Mouse (Mus musculus) ES-Bruce4 (cell line): ENCODE measurements at regions not wholly inside any gene's neighbourhood (a gene's known extent, or its start where the extent isn't known, plus 50 kb on each side); places are given as distances from the start of the nearest gene placed in this dataset.

Source experiments
- CTCF ChIP-seq: IDR thresholded peaks from one replicate; pipeline ENCODE4 v1.8.1; 2011; ENCODE audit warnings: low read depth, low read length
- EP300 ChIP-seq: IDR thresholded peaks from 2 replicates; pipeline ENCODE4 v1.6.1; 2011; ENCODE audit warnings: low read depth, low read length; ENCODE audit not compliant: insufficient read depth
- POLR2A ChIP-seq: IDR thresholded peaks from one replicate; pipeline ENCODE4 v1.8.1; 2011; ENCODE audit warnings: low read length; ENCODE audit not compliant: insufficient read depth

DNA sequence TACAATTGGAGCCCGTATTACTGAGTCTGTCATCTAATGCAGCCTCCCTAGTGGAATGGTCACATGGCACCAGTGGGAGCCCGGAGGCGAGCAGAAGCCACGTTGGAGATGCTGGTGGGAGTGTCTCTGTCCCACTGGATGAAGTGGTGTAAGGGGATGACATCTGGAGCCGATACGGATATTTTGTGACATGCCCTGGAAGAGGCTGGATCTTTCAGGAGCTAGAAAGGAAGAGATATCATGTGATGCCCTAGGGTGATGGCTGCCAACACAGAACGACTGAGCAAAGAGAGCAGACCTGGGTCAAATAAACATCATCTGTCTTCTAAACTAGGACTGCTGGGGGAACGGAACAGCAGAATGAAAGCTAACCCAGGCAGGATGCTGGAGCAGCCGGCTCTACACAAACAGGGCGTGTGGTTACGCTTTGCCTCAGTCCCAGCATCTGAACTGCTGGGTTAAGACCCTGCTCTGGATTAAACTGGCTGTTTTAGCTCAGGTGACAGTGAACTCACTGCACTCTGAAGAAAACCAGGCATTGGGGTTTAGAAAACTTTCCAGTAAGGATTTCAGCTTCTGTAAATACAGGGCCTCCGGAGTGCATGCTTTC, 111.7 kb upstream of the Smim15 start:
- TF ChIP-seq CTCF (no peak), EP300 (no peak), POLR2A (no peak)
